Mouse (Mus musculus) embryonic facial prominence, embryonic 13.5 days (tissue): ENCODE data around the gene Gm15517. TPM values are rescaled to one million over a fixed set of nuclear protein-coding genes. Genes with fewer than 3 reads are reported as not detected.

Source experiments
- ATAC-seq: fragments of 200-750 bp; cut with Nextera tagmentation; 2 replicates; pipeline ENCODE4 v1.8.0; 2017; ENCODE audit warnings: low read depth; ENCODE audit not compliant: insufficient number of reproducible peaks, insufficient read depth, low FRiP score, low TSS enrichment
- H3K27ac ChIP-seq: fragments of 300-500 bp; sonication (generic); 2 replicates; pipeline ENCODE4 v1.5.1; 2015; ENCODE audit warnings: moderate library complexity, mild to moderate bottlenecking, inconsistent platforms
- H3K27me3 ChIP-seq: fragments of 300-500 bp; sonication (generic); 2 replicates; pipeline ENCODE4 v1.6.1; 2015; ENCODE audit warnings: mild to moderate bottlenecking, inconsistent platforms
- H3K36me3 ChIP-seq: fragments of 300-500 bp; sonication (generic); 2 replicates; pipeline ENCODE4 v1.6.1; 2015; ENCODE audit warnings: mild to moderate bottlenecking, inconsistent platforms
- H3K4me1 ChIP-seq: fragments of 300-500 bp; sonication (generic); 2 replicates; pipeline ENCODE4 v1.6.1; 2015; ENCODE audit warnings: inconsistent platforms
- H3K4me2 ChIP-seq: fragments of 300-500 bp; sonication (generic); 2 replicates; pipeline ENCODE4 v1.6.1; 2015; ENCODE audit warnings: moderate library complexity, mild to moderate bottlenecking, inconsistent platforms
- H3K4me3 ChIP-seq: fragments of 300-500 bp; sonication (generic); 2 replicates; pipeline ENCODE4 v1.5.1; 2015; ENCODE audit warnings: mild to moderate bottlenecking, inconsistent platforms
- H3K9ac ChIP-seq: fragments of 300-500 bp; sonication (generic); 2 replicates; pipeline ENCODE4 v1.6.1; 2015; ENCODE audit warnings: mild to moderate bottlenecking, inconsistent platforms
- H3K9me3 ChIP-seq: fragments of 300-500 bp; sonication (generic); 2 replicates; pipeline ENCODE4 v1.6.1; 2016; ENCODE audit warnings: inconsistent platforms
- WGBS: fragments of 180-500 bp; shearing (Covaris S2); methylation state at CpG from one replicate; pipeline ENCODE4 v1.1.7; 2015; ENCODE audit warnings: mixed read lengths; 5-methylcytosine and 5-hydroxymethylcytosine counted together
- polyA plus RNA-seq: library from polyadenylated mRNA; unstranded; fragments of >200 nt; fragmentation: Nextera tagmentation; extraction: Ambion mirVana; gene quantifications from 2 replicates; pipeline ENCODE4 v1.2.1, GENCODE M21; 2015

Gene Gm15517
- polyA plus RNA-seq, 1 experiment from 2014 or later, result not detected

- peaks cover 39% of the 10 kb centered on the region for H3K4me1 ChIP-seq
- H3K27ac ChIP-seq, result no peak overlapping the region
- under 1% methylated on average over 38 of the region's 38 CpGs for WGBS
- no peak for ATAC-seq
- peak overlapping the region; percentile 54 for H3K4me3 ChIP-seq
- H3K4me2 ChIP-seq, result peak overlapping the region; percentile 96
- peaks cover 42% of the 10 kb centered on the region for H3K27me3 ChIP-seq
- H3K9me3 ChIP-seq, result no peaks in the 10 kb centered on the region
- peaks cover 19% of the 10 kb centered on the region for H3K36me3 ChIP-seq
- H3K9ac ChIP-seq, result peak overlapping the region; percentile 71
These were observed 49.8 kb downstream of the Gm15517 start for GRCm38 (mm10) chr7:44310878-44311712.

Other genes with a start within 250 kb of the Gm15517 start
- not detected in 2 replicates for gene Klk1b26, start 249.3 kb upstream of the Gm15517 start, polyA plus RNA-seq
- not detected in 2 replicates for gene Klk1b27, start 209.2 kb upstream of the Gm15517 start, polyA plus RNA-seq
- gene Klk1b21, start 159.1 kb upstream of the Gm15517 start, polyA plus RNA-seq, result not detected in 2 replicates
- gene Klk1b22, start 148.8 kb upstream of the Gm15517 start, polyA plus RNA-seq, result not detected in 2 replicates
- gene Klk1b16, start 124.7 kb upstream of the Gm15517 start, polyA plus RNA-seq, result not detected in 2 replicates
- not detected in 2 replicates for gene Klk1b24, start 73.2 kb upstream of the Gm15517 start, polyA plus RNA-seq
- gene Klk1b3, start 63.3 kb upstream of the Gm15517 start, polyA plus RNA-seq, result not detected in 2 replicates
- not detected in 2 replicates for gene Klk1b4, start 54.0 kb upstream of the Gm15517 start, polyA plus RNA-seq
- not detected in 2 replicates for gene Klk1b5, start 45.5 kb upstream of the Gm15517 start, polyA plus RNA-seq
- not detected in 2 replicates for gene Klk1, start 36.1 kb upstream of the Gm15517 start, polyA plus RNA-seq
- gene Gm36864, start 25.3 kb upstream of the Gm15517 start, polyA plus RNA-seq, result 0.21 TPM in 1 of 2 replicates, not detected in the other
- gene 1700028J19Rik, start 14.8 kb upstream of the Gm15517 start, polyA plus RNA-seq, result 1.4 TPM in 2 replicates
- gene 2410002F23Rik, start 14.7 kb upstream of the Gm15517 start, polyA plus RNA-seq, result 199 and 210 TPM in 2 replicates
- gene Acp4, start 4.1 kb upstream of the Gm15517 start, polyA plus RNA-seq, result 0.13 TPM in 1 of 2 replicates, not detected in the other
- gene Clec11a, start 45.5 kb downstream of the Gm15517 start, polyA plus RNA-seq, result 9.1 and 11.9 TPM in 2 replicates
- gene Shank1, start 48.8 kb downstream of the Gm15517 start, polyA plus RNA-seq, result 5.5 and 6.8 TPM in 2 replicates
- 4.1 and 4.9 TPM in 2 replicates for gene Syt3, start 122.7 kb downstream of the Gm15517 start, polyA plus RNA-seq
- 0.19 and 1.4 TPM in 2 replicates for gene 1700008O03Rik, start 124.4 kb downstream of the Gm15517 start, polyA plus RNA-seq
- gene Lrrc4b, start 167.6 kb downstream of the Gm15517 start, polyA plus RNA-seq, result 1.5 and 1.6 TPM in 2 replicates
- gene Aspdh, start 203.9 kb downstream of the Gm15517 start, polyA plus RNA-seq, result 0.69 and 2.2 TPM in 2 replicates
- gene Josd2, start 206.5 kb downstream of the Gm15517 start, polyA plus RNA-seq, result 93.6 and 106 TPM in 2 replicates
- gene Emc10, start 235.1 kb downstream of the Gm15517 start, polyA plus RNA-seq, result 126 and 129 TPM in 2 replicates
- 19.9 and 22.4 TPM in 2 replicates for gene Fam71e1, start 235.1 kb downstream of the Gm15517 start, polyA plus RNA-seq